Mouse (Mus musculus): ENCODE measurements around the gene Ndufs4. TPM values are rescaled to one million over a fixed set of nuclear protein-coding genes. Genes with fewer than 3 reads are reported as not detected.
A peak's percentile ranks its signal among the peaks of the same experiment; 100 is the strongest.

Gene Ndufs4
- polyA plus RNA-seq, 1 experiment = 136 TPM

DNA sequence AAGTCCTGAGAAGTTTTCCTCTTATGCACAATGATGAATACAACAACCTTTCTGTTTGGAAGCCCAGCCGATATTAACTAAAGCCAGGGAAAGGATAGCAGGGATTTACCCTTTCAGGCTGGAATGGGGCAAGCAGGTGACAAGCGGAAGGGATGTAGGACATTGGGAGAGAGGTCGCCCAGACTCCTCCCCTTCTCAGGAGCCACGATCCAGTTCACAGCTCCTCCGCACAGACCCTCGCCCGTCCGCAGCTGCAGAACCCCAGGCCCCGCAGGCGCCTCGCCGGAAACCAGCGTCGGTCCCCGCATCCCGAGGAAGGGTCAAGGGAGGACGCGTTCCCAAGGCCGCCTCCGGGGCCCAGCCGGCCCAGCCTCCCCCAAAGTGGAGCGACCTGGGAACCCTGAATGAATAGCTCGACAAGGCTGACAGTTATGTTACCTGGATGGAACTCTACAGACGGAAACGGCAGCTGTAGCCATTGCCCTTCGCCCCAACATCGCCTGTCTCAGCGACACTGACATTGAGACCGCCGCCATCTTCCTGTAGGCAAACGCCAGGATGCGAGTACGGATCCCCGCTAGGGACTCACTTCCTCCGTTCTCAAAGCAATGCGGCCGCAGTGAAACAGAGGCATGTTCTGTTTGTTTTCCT lies 412 bp downstream of the Ndufs4 start:
- TF ChIP-seq POLR2A (IDR thresholded peaks at IDR 0.05; ENCODE audit: low read depth, low read length) = peak; percentile 82
- no peak for TF ChIP-seq CTCF (conservative IDR thresholded peaks at IDR 0.05; ENCODE audit: insufficient read depth, insufficient read length, low read depth, low read length)
- under 1% methylated on average over 37 of the region's 37 CpGs for WGBS

DNA sequence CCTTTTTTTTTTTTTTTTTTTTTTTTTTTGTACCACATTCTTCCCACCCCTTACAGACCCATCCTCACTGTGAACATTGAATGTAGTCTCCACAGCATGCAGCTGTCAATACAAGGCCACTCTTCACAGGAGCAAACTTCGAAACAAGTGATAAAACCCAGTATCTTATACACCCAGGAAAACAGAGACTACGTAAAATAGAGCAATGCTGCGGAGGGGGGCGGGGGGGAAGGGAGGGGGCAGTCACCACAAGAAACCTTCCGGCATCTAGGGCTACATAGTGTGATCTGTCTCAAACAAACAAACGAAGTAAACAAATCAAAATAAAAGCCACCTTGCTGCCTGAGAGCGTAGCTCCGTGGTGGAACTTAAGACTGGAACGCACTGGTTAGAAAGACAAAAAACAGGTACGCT lies 977 bp downstream of the Ndufs4 start:
- DNase-seq = no peak
- WGBS = 2% methylated on average over 10 of the region's 10 CpGs
- Histone ChIP-seq H3K27me3 (replicated peaks; ENCODE audit: control insufficient read depth, insufficient read depth, low read length) (no peaks in the 10 kb centered on the region), H3K27ac (ENCODE audit: insufficient read depth, low read depth, low read length) (peak overlapping the region; percentile 96), H3K36me3 (ENCODE audit: control insufficient read depth, insufficient read depth, low read length) (no peaks in the 10 kb centered on the region), H3K4me3 (ENCODE audit: insufficient read depth, low read depth, low read length) (peak overlapping the region; percentile 99), H3K4me1 (ENCODE audit: control insufficient read depth, insufficient read depth, low read length) (peaks cover 4% of the 10 kb centered on the region; the same call in 1 of the 2 replicates)
- TF ChIP-seq POLR2A (IDR thresholded peaks at IDR 0.05; ENCODE audit: low read depth, low read length) (no peak), CTCF (conservative IDR thresholded peaks at IDR 0.05; ENCODE audit: insufficient read depth, insufficient read length, low read depth, low read length) (no peak)

More for the DNA sequence above, 412 bp downstream of the Ndufs4 start:
- H3K4me1 ChIP-seq (ENCODE audit: control insufficient read depth, insufficient read depth, low read length) = peaks cover 4% of the 10 kb centered on the region; the same call in 1 of the 2 replicates
- peak; percentile 96 for DNase-seq
- no peaks in the 10 kb centered on the region for H3K27me3 ChIP-seq (replicated peaks; ENCODE audit: control insufficient read depth, insufficient read depth, low read length)
- peak overlapping the region; percentile 96 for H3K27ac ChIP-seq (ENCODE audit: insufficient read depth, low read depth, low read length)
- peak overlapping the region; percentile 99 for H3K4me3 ChIP-seq (ENCODE audit: insufficient read depth, low read depth, low read length)
- H3K36me3 ChIP-seq (ENCODE audit: control insufficient read depth, insufficient read depth, low read length) = no peaks in the 10 kb centered on the region

DNA sequence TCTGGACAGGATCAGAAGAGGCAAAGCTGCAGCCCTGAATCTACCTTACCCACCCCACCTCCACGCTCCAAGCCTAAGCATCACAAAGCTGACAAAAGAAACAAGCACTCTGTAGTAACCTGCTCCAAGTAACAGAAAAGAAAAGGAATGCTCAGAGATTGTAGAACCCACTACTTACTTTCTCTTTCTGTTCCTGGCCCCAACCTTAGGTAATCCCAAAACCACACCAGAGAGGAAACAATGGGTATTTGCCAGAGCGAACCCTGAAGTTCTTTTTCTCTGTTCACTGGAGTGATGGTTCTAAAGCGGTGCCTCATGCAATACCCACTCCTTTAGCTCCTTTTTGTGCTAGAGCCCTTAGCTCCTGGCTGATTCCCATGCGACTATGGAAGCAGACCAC lies 11.5 kb downstream of the Ndufs4 start:
- WGBS = 99% methylated on average over 4 of the region's 4 CpGs
- no peak overlapping the region for H3K4me3 ChIP-seq (ENCODE audit: insufficient read depth, low read depth, low read length)
- no peaks in the 10 kb centered on the region for H3K4me1 ChIP-seq (ENCODE audit: control insufficient read depth, insufficient read depth, low read length)
- no peaks in the 10 kb centered on the region for H3K27me3 ChIP-seq (replicated peaks; ENCODE audit: control insufficient read depth, insufficient read depth, low read length)
- peaks cover 4% of the 10 kb centered on the region for H3K36me3 ChIP-seq (ENCODE audit: control insufficient read depth, insufficient read depth, low read length)
- H3K27ac ChIP-seq (ENCODE audit: insufficient read depth, low read depth, low read length) = no peak overlapping the region
- DNase-seq = no peak
- TF ChIP-seq CTCF (conservative IDR thresholded peaks at IDR 0.05; ENCODE audit: insufficient read depth, insufficient read length, low read depth, low read length) = no peak
- no peak for TF ChIP-seq POLR2A (IDR thresholded peaks at IDR 0.05; ENCODE audit: low read depth, low read length)

DNA sequence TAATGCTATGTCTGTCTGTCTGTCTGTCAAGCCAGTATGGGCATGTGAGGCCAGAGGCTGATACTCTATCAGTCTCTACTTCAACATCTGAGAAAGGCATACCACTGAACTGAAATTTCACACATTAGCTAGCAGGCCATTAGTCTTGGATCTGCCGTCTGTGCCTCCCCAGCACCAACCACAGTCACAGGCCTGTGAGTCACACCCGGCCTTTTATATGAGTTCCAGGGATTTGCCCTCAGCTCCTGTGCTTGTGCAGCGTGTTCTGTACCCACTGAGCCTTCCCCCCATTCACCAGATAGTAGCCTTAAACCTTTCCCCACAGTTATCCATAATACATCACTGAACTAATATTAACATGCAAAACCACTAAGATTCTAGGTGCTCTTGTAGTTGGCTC lies 26.0 kb downstream of the Ndufs4 start:
- no peak overlapping the region for H3K27ac ChIP-seq (ENCODE audit: insufficient read depth, low read depth, low read length)
- H3K4me1 ChIP-seq (ENCODE audit: control insufficient read depth, insufficient read depth, low read length) = no peaks in the 10 kb centered on the region
- H3K27me3 ChIP-seq (replicated peaks; ENCODE audit: control insufficient read depth, insufficient read depth, low read length) = no peaks in the 10 kb centered on the region
- WGBS = 77% methylated on average over 3 of the region's 3 CpGs
- H3K36me3 ChIP-seq (ENCODE audit: control insufficient read depth, insufficient read depth, low read length) = no peaks in the 10 kb centered on the region; the same call in 1 of the 2 replicates
- no peak for DNase-seq
- TF ChIP-seq POLR2A (IDR thresholded peaks at IDR 0.05; ENCODE audit: low read depth, low read length) (no peak), CTCF (conservative IDR thresholded peaks at IDR 0.05; ENCODE audit: insufficient read depth, insufficient read length, low read depth, low read length) (no peak)
- H3K4me3 ChIP-seq (ENCODE audit: insufficient read depth, low read depth, low read length) = no peak overlapping the region

- WGBS = 83% methylated on average over 8 of the region's 8 CpGs
- DNase-seq = no peak
- no peak for TF ChIP-seq CTCF (conservative IDR thresholded peaks at IDR 0.05; ENCODE audit: insufficient read depth, insufficient read length, low read depth, low read length)
- no peak for TF ChIP-seq POLR2A (IDR thresholded peaks at IDR 0.05; ENCODE audit: low read depth, low read length)
- no peak overlapping the region for H3K4me3 ChIP-seq (ENCODE audit: insufficient read depth, low read depth, low read length)
- H3K27ac ChIP-seq (ENCODE audit: insufficient read depth, low read depth, low read length) = no peak overlapping the region
- H3K27me3 ChIP-seq (replicated peaks; ENCODE audit: control insufficient read depth, insufficient read depth, low read length) = no peaks in the 10 kb centered on the region
- H3K36me3 ChIP-seq (ENCODE audit: control insufficient read depth, insufficient read depth, low read length) = no peaks in the 10 kb centered on the region
- no peaks in the 10 kb centered on the region for H3K4me1 ChIP-seq (ENCODE audit: control insufficient read depth, insufficient read depth, low read length)
Measured at GRCm38 (mm10) chr13:114351321-114351946, 36.6 kb downstream of the Ndufs4 start.

DNA sequence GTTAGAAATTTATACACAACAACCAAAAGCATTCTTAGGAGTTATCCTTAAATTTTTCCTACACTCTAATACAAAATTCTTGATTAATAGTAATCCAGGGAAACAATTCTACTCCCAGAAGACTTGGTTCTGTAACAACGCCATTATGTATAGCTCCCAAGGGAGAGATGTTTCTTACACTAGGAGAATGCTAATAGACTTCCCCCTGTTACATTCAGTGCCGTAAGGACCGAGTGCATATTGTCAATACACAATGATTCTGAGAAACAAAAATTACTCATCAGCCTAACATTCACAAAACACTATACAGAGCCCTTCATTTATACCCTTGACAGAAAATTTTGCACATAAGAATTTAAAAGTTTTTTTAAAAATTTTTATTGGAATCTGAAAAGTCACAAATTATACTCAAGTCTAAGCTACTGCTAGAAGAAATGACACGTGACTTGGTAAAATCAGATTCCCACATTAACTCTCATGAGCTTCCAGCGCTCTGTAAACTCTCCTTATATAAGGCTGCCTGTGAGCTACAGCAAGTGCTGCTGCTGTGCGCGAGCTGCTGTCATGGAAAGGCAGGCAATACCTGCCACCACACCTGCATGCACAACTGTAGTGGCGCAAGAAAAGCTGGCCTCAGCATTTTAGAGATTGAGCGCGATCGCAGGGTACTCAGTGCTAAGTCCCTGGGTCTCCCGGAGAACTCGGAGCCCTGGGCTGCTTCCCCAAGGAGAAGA lies 42.9 kb downstream of the Ndufs4 start:
- Histone ChIP-seq H3K4me3 (ENCODE audit: insufficient read depth, low read depth, low read length) (no peak overlapping the region), H3K36me3 (ENCODE audit: control insufficient read depth, insufficient read depth, low read length) (no peaks in the 10 kb centered on the region), H3K27ac (ENCODE audit: insufficient read depth, low read depth, low read length) (no peak overlapping the region), H3K4me1 (ENCODE audit: control insufficient read depth, insufficient read depth, low read length) (no peaks in the 10 kb centered on the region), H3K27me3 (replicated peaks; ENCODE audit: control insufficient read depth, insufficient read depth, low read length) (no peaks in the 10 kb centered on the region)
- TF ChIP-seq POLR2A (IDR thresholded peaks at IDR 0.05; ENCODE audit: low read depth, low read length) (no peak), CTCF (conservative IDR thresholded peaks at IDR 0.05; ENCODE audit: insufficient read depth, insufficient read length, low read depth, low read length) (no peak)
- whole genome bisulfite sequencing = 86% methylated on average over 13 of the region's 13 CpGs
- DNase-seq = no peak
